ENCODE assay signal across 13 mouse cellular contexts in genomic region chr10:75767756-75768155, GRCm38 (mm10). TPM values are rescaled to one million over a fixed set of nuclear protein-coding genes. Genes with fewer than 3 reads are reported as not detected.
"Had no signal": no experiment of that assay in that cellular context is flagged by ENCODE, and none has a peak within 500 bp of the region (broad histone marks: within the 10 kb centered on the region; RNA-seq: fewer than 3 reads in every experiment).

No protein-coding gene starts in this region.

RNA-seq across cellular contexts. Expression of gene Gm20441, which starts 13.0 kb away (rescaled TPM):
- total RNA-seq: megakaryocyte, adult 5-6 weeks; megakaryocyte-erythroid progenitor cell, adult 5-6 weeks; midbrain, postnatal 0 days; monocyte, adult 5-6 weeks; neutrophil, adult 5-6 weeks had no signal
- polyA plus RNA-seq: lung, embryonic 14.5 days; midbrain, embryonic 10.5 days; midbrain, embryonic 13.5 days; midbrain, embryonic 15.5 days; midbrain, postnatal 0 days; neural tube, embryonic 12.5 days; neural tube, embryonic 14.5 days; spleen, adult 2 months; thymus, postnatal 0 days had no signal

RNA-seq across cellular contexts. Expression of gene Gstt3, which starts 13.5 kb away (rescaled TPM):
- total RNA-seq: neutrophil, adult 5-6 weeks had no signal
- polyA plus RNA-seq: neural tube, embryonic 14.5 days had no signal

RNA-seq across cellular contexts. Expression of gene Gstt1, which starts 30.6 kb away (rescaled TPM):
- total RNA-seq: megakaryocyte, adult 5-6 weeks; monocyte, adult 5-6 weeks; neutrophil, adult 5-6 weeks had no signal
